Mouse (Mus musculus): Measurements from ENCODE around the gene Bcr. TPM values are rescaled to one million over a fixed set of nuclear protein-coding genes. Genes with fewer than 3 reads are reported as not detected.

The Bcr gene
- polyA plus RNA-seq, 1 experiment from 2014 or later, result 11.2 TPM

GRCm38 (mm10) chr10:75113620-75114019 lies 53.2 kb downstream of the Bcr start:
- H3K9ac ChIP-seq (ENCODE audit: low read length), result no peak overlapping the region
- no peaks in the 10 kb centered on the region for H3K9me3 ChIP-seq (ENCODE audit: control insufficient read depth, low read length)
- H3K4me2 ChIP-seq (ENCODE audit: low read depth, low read length), result no peak overlapping the region
- no peak for ATAC-seq (ENCODE audit: low read depth)
- WGBS, result 78% methylated on average over 9 of the region's 9 CpGs
- no peaks in the 10 kb centered on the region for H3K27me3 ChIP-seq (ENCODE audit: control insufficient read depth, insufficient read depth, low read depth, low read length)
- H3K27ac ChIP-seq (ENCODE audit: low read length), result no peak overlapping the region
- H3K4me3 ChIP-seq (ENCODE audit: low read length), result no peak overlapping the region
- peaks cover 23% of the 10 kb centered on the region for H3K4me1 ChIP-seq (replicated peaks; ENCODE audit: control insufficient read depth, insufficient read depth, low read length)
- no peaks in the 10 kb centered on the region for H3K36me3 ChIP-seq (ENCODE audit: control insufficient read depth, insufficient read depth, low read length)

- Histone ChIP-seq H3K9ac (ENCODE audit: low read length) (no peak overlapping the region), H3K27me3 (ENCODE audit: control insufficient read depth, insufficient read depth, low read depth, low read length) (no peaks in the 10 kb centered on the region), H3K9me3 (ENCODE audit: control insufficient read depth, low read length) (no peaks in the 10 kb centered on the region), H3K27ac (ENCODE audit: low read length) (no peak overlapping the region), H3K36me3 (ENCODE audit: control insufficient read depth, insufficient read depth, low read length) (no peaks in the 10 kb centered on the region), H3K4me3 (ENCODE audit: low read length) (no peak overlapping the region), H3K4me1 (replicated peaks; ENCODE audit: control insufficient read depth, insufficient read depth, low read length) (peaks cover 23% of the 10 kb centered on the region), H3K4me2 (ENCODE audit: low read depth, low read length) (no peak overlapping the region)
- 38% methylated on average over 5 of the region's 5 CpGs for WGBS
- ATAC-seq (ENCODE audit: low read depth), result peak; percentile 49
Observed at GRCm38 (mm10) chr10:75115240-75115639, 54.8 kb downstream of the Bcr start.

- Histone ChIP-seq H3K9ac (ENCODE audit: low read length) (no peak overlapping the region), H3K27ac (ENCODE audit: low read length) (peak overlapping the region; percentile 32; the same call in 1 of the 2 replicates), H3K4me2 (ENCODE audit: low read depth, low read length) (no peak overlapping the region), H3K4me1 (replicated peaks; ENCODE audit: control insufficient read depth, insufficient read depth, low read length) (peaks cover 26% of the 10 kb centered on the region), H3K36me3 (ENCODE audit: control insufficient read depth, insufficient read depth, low read length) (no peaks in the 10 kb centered on the region), H3K4me3 (ENCODE audit: low read length) (no peak overlapping the region), H3K9me3 (ENCODE audit: control insufficient read depth, low read length) (no peaks in the 10 kb centered on the region), H3K27me3 (ENCODE audit: control insufficient read depth, insufficient read depth, low read depth, low read length) (no peaks in the 10 kb centered on the region)
- WGBS, result 31% methylated on average over 7 of the region's 7 CpGs
- ATAC-seq (ENCODE audit: low read depth), result peak; percentile 50
Observed at GRCm38 (mm10) chr10:75116842-75117457, 56.6 kb downstream of the Bcr start.

GRCm38 (mm10) chr10:75118444-75118843 lies 58.1 kb downstream of the Bcr start:
- ATAC-seq (ENCODE audit: low read depth), result no peak
- H3K27ac ChIP-seq (ENCODE audit: low read length), result no peak overlapping the region
- 80% methylated on average over 6 of the region's 6 CpGs for WGBS

GRCm38 (mm10) chr10:75119396-75119795 lies 59.0 kb downstream of the Bcr start:
- WGBS, result 41% methylated on average over 3 of the region's 3 CpGs
- H3K4me3 ChIP-seq (ENCODE audit: low read length), result no peak overlapping the region
- ATAC-seq (ENCODE audit: low read depth), result no peak
- H3K27ac ChIP-seq (ENCODE audit: low read length), result no peak overlapping the region
- no peaks in the 10 kb centered on the region for H3K9me3 ChIP-seq (ENCODE audit: control insufficient read depth, low read length)
- peaks cover 26% of the 10 kb centered on the region for H3K4me1 ChIP-seq (replicated peaks; ENCODE audit: control insufficient read depth, insufficient read depth, low read length)
- no peaks in the 10 kb centered on the region for H3K36me3 ChIP-seq (ENCODE audit: control insufficient read depth, insufficient read depth, low read length)
- no peak overlapping the region for H3K4me2 ChIP-seq (ENCODE audit: low read depth, low read length)
- H3K27me3 ChIP-seq (ENCODE audit: control insufficient read depth, insufficient read depth, low read depth, low read length), result no peaks in the 10 kb centered on the region
- no peak overlapping the region for H3K9ac ChIP-seq (ENCODE audit: low read length)

More at GRCm38 (mm10) chr10:75118444-75118843, 58.1 kb downstream of the Bcr start:
- peaks cover 26% of the 10 kb centered on the region for H3K4me1 ChIP-seq (replicated peaks; ENCODE audit: control insufficient read depth, insufficient read depth, low read length)
- no peak overlapping the region for H3K9ac ChIP-seq (ENCODE audit: low read length)
- H3K9me3 ChIP-seq (ENCODE audit: control insufficient read depth, low read length), result no peaks in the 10 kb centered on the region
- H3K4me2 ChIP-seq (ENCODE audit: low read depth, low read length), result no peak overlapping the region
- no peaks in the 10 kb centered on the region for H3K27me3 ChIP-seq (ENCODE audit: control insufficient read depth, insufficient read depth, low read depth, low read length)
- H3K36me3 ChIP-seq (ENCODE audit: control insufficient read depth, insufficient read depth, low read length), result no peaks in the 10 kb centered on the region
- H3K4me3 ChIP-seq (ENCODE audit: low read length), result no peak overlapping the region

- H3K4me1 ChIP-seq (replicated peaks; ENCODE audit: control insufficient read depth, insufficient read depth, low read length), result peaks cover 25% of the 10 kb centered on the region
Observed at GRCm38 (mm10) chr10:75120176-75120575, 59.8 kb downstream of the Bcr start.

GRCm38 (mm10) chr10:75121028-75121427 lies 60.6 kb downstream of the Bcr start:
- no peak overlapping the region for H3K9ac ChIP-seq (ENCODE audit: low read length)

More at GRCm38 (mm10) chr10:75120176-75120575, 59.8 kb downstream of the Bcr start:
- Histone ChIP-seq H3K27me3 (ENCODE audit: control insufficient read depth, insufficient read depth, low read depth, low read length) (no peaks in the 10 kb centered on the region), H3K4me3 (ENCODE audit: low read length) (no peak overlapping the region), H3K9ac (ENCODE audit: low read length) (no peak overlapping the region), H3K4me2 (ENCODE audit: low read depth, low read length) (no peak overlapping the region), H3K36me3 (ENCODE audit: control insufficient read depth, insufficient read depth, low read length) (peaks cover 3% of the 10 kb centered on the region; the same call in 1 of the 2 replicates), H3K27ac (ENCODE audit: low read length) (no peak overlapping the region), H3K9me3 (ENCODE audit: control insufficient read depth, low read length) (no peaks in the 10 kb centered on the region)
- WGBS, result 67% methylated on average over 5 of the region's 5 CpGs
- ATAC-seq (ENCODE audit: low read depth), result no peak

GRCm38 (mm10) chr10:75125577-75125976 lies 65.2 kb downstream of the Bcr start:
- H3K27ac ChIP-seq (ENCODE audit: low read length), result no peak overlapping the region
- peaks cover 3% of the 10 kb centered on the region; the same call in 1 of the 2 replicates for H3K4me1 ChIP-seq (replicated peaks; ENCODE audit: control insufficient read depth, insufficient read depth, low read length)
- ATAC-seq (ENCODE audit: low read depth), result no peak
- H3K9me3 ChIP-seq (ENCODE audit: control insufficient read depth, low read length), result no peaks in the 10 kb centered on the region
- no peak overlapping the region for H3K4me3 ChIP-seq (ENCODE audit: low read length)
- peaks cover 8% of the 10 kb centered on the region; the same call in 1 of the 2 replicates for H3K36me3 ChIP-seq (ENCODE audit: control insufficient read depth, insufficient read depth, low read length)
- H3K9ac ChIP-seq (ENCODE audit: low read length), result no peak overlapping the region
- 66% methylated on average over 4 of the region's 4 CpGs for WGBS
- no peak overlapping the region for H3K4me2 ChIP-seq (ENCODE audit: low read depth, low read length)
- H3K27me3 ChIP-seq (ENCODE audit: control insufficient read depth, insufficient read depth, low read depth, low read length), result no peaks in the 10 kb centered on the region

More at GRCm38 (mm10) chr10:75121028-75121427, 60.6 kb downstream of the Bcr start:
- 67% methylated on average over 5 of the region's 5 CpGs for WGBS
- peaks cover 5% of the 10 kb centered on the region; the same call in 1 of the 2 replicates for H3K36me3 ChIP-seq (ENCODE audit: control insufficient read depth, insufficient read depth, low read length)
- no peak for ATAC-seq (ENCODE audit: low read depth)
- H3K4me1 ChIP-seq (replicated peaks; ENCODE audit: control insufficient read depth, insufficient read depth, low read length), result peaks cover 17% of the 10 kb centered on the region
- no peaks in the 10 kb centered on the region for H3K9me3 ChIP-seq (ENCODE audit: control insufficient read depth, low read length)
- no peak overlapping the region for H3K4me2 ChIP-seq (ENCODE audit: low read depth, low read length)
- no peak overlapping the region for H3K27ac ChIP-seq (ENCODE audit: low read length)
- H3K4me3 ChIP-seq (ENCODE audit: low read length), result no peak overlapping the region
- H3K27me3 ChIP-seq (ENCODE audit: control insufficient read depth, insufficient read depth, low read depth, low read length), result no peaks in the 10 kb centered on the region

- Histone ChIP-seq H3K4me1 (replicated peaks; ENCODE audit: control insufficient read depth, insufficient read depth, low read length) (no peaks in the 10 kb centered on the region), H3K4me2 (ENCODE audit: low read depth, low read length) (no peak overlapping the region), H3K36me3 (ENCODE audit: control insufficient read depth, insufficient read depth, low read length) (peaks cover 22% of the 10 kb centered on the region), H3K9ac (ENCODE audit: low read length) (no peak overlapping the region), H3K9me3 (ENCODE audit: control insufficient read depth, low read length) (peaks cover 7% of the 10 kb centered on the region; the same call in 1 of the 2 replicates), H3K4me3 (ENCODE audit: low read length) (no peak overlapping the region), H3K27me3 (ENCODE audit: control insufficient read depth, insufficient read depth, low read depth, low read length) (no peaks in the 10 kb centered on the region), H3K27ac (ENCODE audit: low read length) (no peak overlapping the region)
- peak; percentile 46; the same call in 1 of the 2 replicates for ATAC-seq (ENCODE audit: low read depth)
- 75% methylated on average over 7 of the region's 7 CpGs for WGBS
Observed at GRCm38 (mm10) chr10:75129283-75129710, 68.9 kb downstream of the Bcr start.

All from lung, embryonic 16.5 days (tissue).